Comparison of ENCODE assay signal across 22 mouse cellular contexts in the genomic region with DNA sequence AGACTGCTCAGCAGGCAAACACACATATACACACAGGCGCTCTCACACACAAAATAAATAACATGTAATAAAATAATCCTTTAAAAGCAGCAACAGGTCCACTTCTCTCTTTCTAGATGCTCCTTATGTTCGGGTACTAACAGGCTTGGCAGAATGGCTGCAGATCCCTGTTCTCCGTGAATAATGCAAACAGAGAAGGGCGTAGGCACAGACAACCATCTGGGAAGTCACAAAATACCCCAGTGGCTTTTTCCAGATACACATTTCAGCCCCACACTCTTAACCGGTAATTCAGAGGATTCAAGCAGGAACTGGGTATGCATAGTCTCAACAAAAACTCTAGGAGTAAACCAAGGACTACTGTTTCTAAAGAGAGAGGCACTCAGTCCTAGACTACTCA. TPM values are rescaled to one million over a fixed set of nuclear protein-coding genes. Genes with fewer than 3 reads are reported as not detected.
"Had no signal": no experiment of that assay in that cellular context is flagged by ENCODE, and none has a peak within 500 bp of the region (broad histone marks: within the 10 kb centered on the region; RNA-seq: fewer than 3 reads in every experiment).

No protein-coding gene starts in this region.

- ATAC-seq: liver, embryonic 12.5 days; liver, postnatal 0 days; lung, postnatal 0 days; midbrain, embryonic 13.5 days; midbrain, embryonic 15.5 days; midbrain, embryonic 16.5 days had no signal

- DNase-seq: left cerebral cortex, postnatal 4 days; liver; liver, embryonic 13.5 days; liver, postnatal 0 days; lung, adult 18-20 months; lung, adult 2 months; lung, embryonic 14.5 days; lung, postnatal 10 days; lung, postnatal 14 days; lung, postnatal 36 days; lung, postnatal 4 days; midbrain, embryonic 14.5 days had no signal

RNA-seq across cellular contexts. Expression of gene Crabp1, which starts 38.2 kb away (rescaled TPM):
- total RNA-seq: liver, adult 2 months; megakaryocyte progenitor cell, adult 5-6 weeks; megakaryocyte, adult 5-6 weeks; megakaryocyte-erythroid progenitor cell, adult 5-6 weeks; monocyte, adult 5-6 weeks had no signal
